Mouse (Mus musculus) heart, adult 18-20 months (tissue): ENCODE data around the gene Trp53. TPM values are rescaled to one million over a fixed set of nuclear protein-coding genes. Genes with fewer than 3 reads are reported as not detected.
"Not testable (repeated sequence)": the region's sequence is repeated elsewhere in the genome, so short reads cannot be mapped to it uniquely, and the experiment has no call there.

Experiments used
- DNase-seq, 2 experiments: peaks; one replicate each; pipeline ENCODE4 v3.0.0; 2021 to 2022; ENCODE audit warnings: mixed read lengths in 1 of 2
- long read RNA-seq, 2 experiments: library from polyadenylated mRNA; stranded (forward); transcript quantifications; one replicate each; pipeline ENCODE4 v2.0.0; 2021
- total RNA-seq, 2 experiments: library from RNA; stranded (reverse); gene quantifications; 2 replicates each; pipeline ENCODE4 v1.2.3; 2021

Trp53 gene
- 10 to 100 TPM; 15.0 to 15.5 TPM for total RNA-seq
- long read RNA-seq, experiment 1, transcript Trp53-203 (11 exons, 1,771 nt), result major isoform, 14 of 19 reads
- long read RNA-seq, experiment 1, partial matches to known transcripts, result 0 of 19 reads
- long read RNA-seq, experiment 1, other reads (novel, unspliced or antisense), result 2 of 19 reads
- long read RNA-seq, experiment 2, transcript Trp53-203 (11 exons, 1,771 nt), result major isoform, 10 of 11 reads
- long read RNA-seq, experiment 2, partial matches to known transcripts, result 0 of 11 reads
- long read RNA-seq, experiment 2, other reads (novel, unspliced or antisense), result 0 of 11 reads

- peak; percentile 96 to 97 for DNase-seq
Measured at GRCm38 (mm10) chr11:69580091-69580514, at the start of gene Trp53, which contains the start of gene Wrap53. TSS of gene Trp53 (plus strand) at chr11:69580359. TSS of gene Wrap53 (minus strand) at chr11:69580255.

DNA sequence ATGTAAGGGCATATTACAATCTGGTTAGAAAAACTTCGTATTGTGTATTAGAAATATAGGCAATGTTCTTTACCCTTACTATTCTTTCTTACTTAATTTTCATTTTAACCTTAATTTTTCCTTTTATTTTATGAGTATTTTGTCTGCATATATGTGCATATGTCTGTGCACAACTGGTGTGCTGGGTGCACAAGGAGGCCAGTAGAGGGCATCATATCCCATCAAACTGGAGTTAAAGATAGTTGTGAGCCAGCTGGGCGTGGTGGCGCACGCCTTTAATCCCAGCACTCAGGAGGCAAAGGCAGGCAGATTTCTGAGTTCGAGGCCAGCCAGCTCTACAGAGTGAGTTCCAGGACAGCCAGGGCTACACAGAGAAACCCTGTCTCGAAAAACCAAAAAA is 49.4 kb upstream of the Trp53 start:
- not testable (repeated sequence) for DNase-seq

GRCm38 (mm10) chr11:69532480-69533150 is 47.5 kb upstream of the Trp53 start:
- no peak for DNase-seq

GRCm38 (mm10) chr11:69534990-69535389 is 45.2 kb upstream of the Trp53 start:
- DNase-seq, result no peak

DNA sequence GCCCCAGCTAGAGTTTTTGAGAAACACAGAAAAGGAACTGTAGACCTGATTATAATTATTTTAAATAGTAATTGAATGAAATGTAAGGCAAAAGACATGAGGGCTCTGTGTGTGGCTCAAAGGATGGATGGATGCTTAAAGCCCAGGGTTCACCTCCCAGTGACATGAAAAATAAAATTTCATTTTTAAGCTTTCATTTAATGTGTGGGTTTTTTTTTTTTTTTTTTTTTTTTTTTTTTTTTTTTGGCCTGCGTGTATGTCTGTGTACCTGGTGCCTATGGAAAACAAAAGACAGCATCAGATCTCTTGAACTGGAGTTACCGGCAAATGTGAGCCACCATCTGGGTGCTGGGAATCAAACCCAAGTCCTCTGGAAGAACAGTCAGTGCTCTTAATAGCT is 39.5 kb upstream of the Trp53 start:
- DNase-seq, result no peak

DNA sequence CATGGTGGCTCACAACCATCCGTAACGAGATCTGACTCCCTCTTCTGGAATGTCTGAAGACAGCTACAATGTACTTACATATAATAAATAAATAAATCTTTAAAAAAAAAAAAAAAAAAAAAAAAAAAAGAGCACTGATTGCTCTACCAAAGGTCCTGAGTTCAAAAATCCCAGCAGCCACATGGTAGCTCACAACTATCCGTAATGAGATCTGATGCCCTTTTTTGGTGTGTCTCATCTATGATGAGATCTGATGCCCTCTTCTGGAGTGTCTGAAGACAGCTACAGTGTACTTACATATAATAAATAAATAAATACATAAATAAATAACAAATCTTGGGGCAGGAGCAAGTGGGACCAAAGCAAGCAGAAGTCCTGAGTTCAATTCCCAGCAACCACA is 38.4 kb upstream of the Trp53 start:
- DNase-seq, result not testable (repeated sequence)

- DNase-seq, result no peak
Measured at GRCm38 (mm10) chr11:69543598-69543997, 36.6 kb upstream of the Trp53 start.

DNA sequence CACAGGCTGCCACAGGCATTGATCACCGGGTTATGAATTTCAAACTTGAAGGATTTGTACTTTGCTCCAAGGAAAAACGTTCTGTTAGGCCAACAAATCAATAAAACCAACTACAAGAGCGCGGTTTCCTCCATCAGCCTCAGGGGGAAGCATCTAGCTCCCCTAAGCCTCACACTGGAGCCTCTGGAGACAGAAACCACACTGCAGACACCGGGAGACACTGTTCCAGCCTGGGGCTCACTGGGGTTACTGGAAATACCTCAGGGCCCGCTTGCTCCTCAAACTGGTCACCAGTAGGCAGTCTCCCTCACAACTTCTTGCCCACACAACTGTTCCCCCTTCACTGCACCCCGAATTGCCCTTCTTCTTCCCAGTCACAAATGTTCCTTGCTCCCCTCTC is 34.2 kb upstream of the Trp53 start:
- DNase-seq, result peak in 1 of 2 experiments; percentile 27

DNA sequence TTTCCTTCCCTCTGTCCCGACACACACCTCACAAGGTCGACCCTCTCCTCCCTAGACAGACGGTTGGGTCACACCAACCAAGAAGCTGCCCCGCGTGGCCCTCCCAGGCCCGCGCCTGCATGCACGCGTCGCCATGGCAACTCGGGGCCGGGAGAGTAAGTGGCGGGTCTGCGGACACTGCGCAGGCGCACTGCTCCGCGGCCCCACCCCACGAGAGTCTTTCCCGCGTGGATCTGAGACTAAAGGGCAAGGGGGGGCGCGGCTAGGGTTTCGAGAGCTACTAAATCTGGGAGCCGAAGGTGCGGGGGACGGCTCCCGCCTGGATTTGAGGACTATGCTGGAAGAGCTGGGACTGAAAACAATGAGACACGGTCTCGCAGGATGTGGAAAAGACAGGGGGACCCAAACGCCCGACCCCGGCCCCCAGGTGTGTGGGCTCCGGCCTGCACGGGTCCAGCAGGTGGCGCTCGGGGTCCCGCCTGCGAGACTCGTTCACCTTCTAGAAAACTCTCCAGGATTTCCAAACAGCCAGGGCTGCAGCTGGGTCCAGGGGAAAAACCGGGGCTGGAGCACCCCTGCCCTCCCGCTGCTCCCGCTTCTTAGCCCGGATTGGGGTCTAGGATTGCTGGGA is 33.6 kb upstream of the Trp53 start:
- DNase-seq, result peak; percentile 67 to 84

DNA sequence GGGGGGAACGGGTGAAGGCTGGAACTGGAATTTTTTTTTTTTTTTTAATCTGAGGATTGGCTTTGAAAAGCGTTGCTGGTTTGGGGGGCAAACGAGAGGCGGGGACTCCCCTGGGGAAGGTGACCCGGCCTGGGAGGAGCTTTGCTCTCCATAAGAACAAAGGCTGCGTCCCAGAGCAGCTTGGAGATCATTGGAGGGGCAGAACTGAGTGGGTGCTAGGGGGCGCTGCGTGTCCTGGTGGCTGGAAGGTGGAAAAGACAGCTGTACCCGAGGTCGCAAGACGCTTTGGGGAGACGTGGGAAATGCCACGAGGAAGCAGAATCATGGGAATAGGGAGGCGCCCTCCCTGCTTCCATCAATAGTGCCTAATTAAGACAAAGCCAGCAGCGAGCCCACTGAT is 33.1 kb upstream of the Trp53 start:
- DNase-seq, result peak; percentile 43 to 68

GRCm38 (mm10) chr11:69549060-69549656 is 31.0 kb upstream of the Trp53 start, which contains the start of gene Dnah2:
TSS of gene Dnah2 (minus strand) at chr11:69549110.
- DNase-seq, result no peak

- no peak for DNase-seq
Measured at GRCm38 (mm10) chr11:69551310-69551709, 28.8 kb upstream of the Trp53 start.

GRCm38 (mm10) chr11:69552622-69553340 is 27.4 kb upstream of the Trp53 start:
- DNase-seq, result no peak

- DNase-seq, result no peak
Measured at GRCm38 (mm10) chr11:69553341-69553721, 26.8 kb upstream of the Trp53 start.

DNA sequence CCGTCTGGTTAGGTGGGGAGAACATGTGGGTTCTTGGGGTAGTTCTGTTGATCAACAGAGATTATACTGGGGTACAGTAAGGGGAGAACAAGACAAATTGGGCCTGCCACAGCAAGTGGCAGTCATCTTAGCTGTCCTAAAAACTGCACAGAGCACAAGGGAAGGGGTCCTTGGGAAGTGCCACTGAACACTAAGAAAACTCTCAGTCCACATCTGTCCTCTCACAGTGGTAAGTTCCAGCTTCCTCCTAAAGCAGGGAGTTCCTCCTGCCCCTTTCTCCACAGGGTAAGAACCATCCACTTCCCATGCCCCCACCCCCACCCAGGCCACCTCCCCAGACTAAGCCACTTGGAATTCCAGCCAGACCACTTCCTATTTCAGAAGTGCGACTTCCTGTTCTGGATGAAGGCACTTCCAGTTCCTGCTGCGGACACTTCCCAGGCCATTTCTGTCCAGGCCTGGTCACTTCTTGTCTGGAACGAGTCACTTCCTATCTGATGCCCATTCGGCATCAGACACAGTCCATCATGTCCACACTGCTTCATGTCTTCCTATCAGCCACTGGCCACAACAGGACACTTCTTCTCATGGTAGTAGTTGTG is 25.5 kb upstream of the Trp53 start:
- peak in 1 of 2 experiments; percentile 22 for DNase-seq

DNA sequence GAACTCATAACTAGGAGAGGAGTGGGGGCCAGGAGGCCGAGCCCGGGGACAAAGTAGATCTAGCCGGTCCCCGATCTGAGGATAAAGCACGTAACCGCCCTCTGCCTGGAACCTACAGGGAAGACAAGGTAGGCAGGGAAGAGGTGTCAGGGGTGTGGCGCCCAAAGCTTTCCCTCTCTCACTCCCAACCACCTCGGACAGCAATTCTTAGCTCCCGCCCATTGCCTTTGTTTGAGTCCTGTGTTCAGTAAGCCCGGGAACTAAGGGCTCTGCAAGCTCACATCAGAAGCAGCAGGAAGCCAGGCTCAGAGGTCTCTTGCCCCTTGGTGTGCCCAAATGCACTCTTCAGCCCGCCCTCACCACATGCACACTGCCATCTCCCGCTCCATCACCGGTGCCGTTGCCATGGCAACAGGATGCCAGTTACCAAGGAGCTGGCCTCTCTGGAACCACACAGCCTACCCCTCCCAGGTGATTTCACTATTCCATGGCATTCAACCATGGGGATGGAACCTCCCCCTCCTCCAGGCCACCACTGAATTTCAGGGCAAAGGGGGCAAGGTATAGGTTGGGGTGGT is 22.7 kb upstream of the Trp53 start:
- DNase-seq, result no peak

DNA sequence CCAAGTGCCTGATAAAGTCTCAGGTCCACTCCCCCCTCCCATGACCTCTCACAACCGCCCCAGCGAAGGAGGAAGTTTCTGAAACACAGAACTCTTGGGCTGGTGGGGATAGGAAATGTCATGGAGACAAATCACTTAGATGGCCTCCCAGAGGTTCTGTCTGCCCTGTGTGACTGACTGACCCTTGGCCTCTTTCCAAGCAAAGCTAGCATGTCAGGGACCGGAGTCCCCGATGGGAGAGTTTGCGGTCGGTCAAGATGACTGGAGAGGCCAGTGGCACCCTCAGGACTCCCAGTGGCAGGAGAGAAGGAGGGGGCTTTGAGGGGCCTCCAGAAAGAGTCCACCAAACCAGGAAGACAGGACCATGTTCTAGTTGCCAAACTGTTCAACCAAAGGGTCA is 21.4 kb upstream of the Trp53 start:
- peak; percentile 25 to 33 for DNase-seq

GRCm38 (mm10) chr11:69559183-69559582 is 21.0 kb upstream of the Trp53 start:
- peak; percentile 74 to 81 for DNase-seq

GRCm38 (mm10) chr11:69559851-69560765 is 20.1 kb upstream of the Trp53 start, which contains the start of gene Efnb3:
TSS of gene Efnb3 (minus strand) at chr11:69560205.
- peak; percentile 16 to 23 for DNase-seq
